10 mouse cellular contexts compared by ENCODE assay signal in genomic region chr4:138866413-138866812, GRCm38 (mm10). TPM values are rescaled to one million over a fixed set of nuclear protein-coding genes. Genes with fewer than 3 reads are reported as not detected.
DNase-seq lines count a peak whose midpoint lies in the region; ATAC-seq and TF ChIP-seq lines count a peak whose summit lies in the region.
"Had no signal": no experiment of that assay in that cellular context is flagged by ENCODE, and none has a peak within 500 bp of the region (broad histone marks: within the 10 kb centered on the region; RNA-seq: fewer than 3 reads in every experiment).

No protein-coding gene starts in this region.

- no peak overlapping the region for H3K4me3 ChIP-seq in kidney, embryonic 15.5 days (replicated peaks)
- no peak overlapping the region for H3K4me3 ChIP-seq in hindbrain, postnatal 0 days (ENCODE audit: low read length)
- no peak overlapping the region for H3K4me3 ChIP-seq in limb, embryonic 10.5 days
- H3K4me3 ChIP-seq in testis, adult 2 months (ENCODE audit: control insufficient read depth, low read depth, low read length): no peak overlapping the region
- H3K4me3 ChIP-seq: erythroblast, embryonic 14.5 days; neural tube, embryonic 12.5 days had no signal

- no peak overlapping the region for H3K4me2 ChIP-seq in kidney, embryonic 15.5 days
- H3K4me2 ChIP-seq in hindbrain, postnatal 0 days (ENCODE audit: low read depth, low read length): no peak overlapping the region
- H3K4me2 ChIP-seq: neural tube, embryonic 12.5 days had no signal

- ATAC-seq in kidney, embryonic 15.5 days (replicated peaks; ENCODE audit: low FRiP score): no peak
- 0 out of 2 replicates have a peak, but pooled peaks have one; percentile 27 for ATAC-seq in hindbrain, postnatal 0 days

- TF ChIP-seq CTCF in hindbrain, postnatal 0 days (IDR thresholded peaks at IDR 0.05; ENCODE audit: low read depth): peak; percentile 94
- TF ChIP-seq CTCF in testis, adult 2 months (IDR thresholded peaks at IDR 0.05; ENCODE audit: control insufficient read depth, insufficient read depth, insufficient replicate concordance, low read depth, low read length): peak; percentile 72; the same call in 1 of the 2 replicates

- peak; percentile 76 for DNase-seq in kidney, adult 18-20 months
- DNase-seq in adrenal gland, adult 18-20 months (ENCODE audit: low spot score in 2 of 2): peak; percentile 72 to 79
- DNase-seq in embryo, embryonic 10.5 days (ENCODE audit: low spot score): peak; percentile 91
- peak; percentile 81 for DNase-seq in hindbrain, postnatal 0 days (ENCODE audit: low spot score)
- DNase-seq in limb, embryonic 10.5 days (ENCODE audit: low spot score): peak; percentile 80
- peak; percentile 44 to 72 for DNase-seq in natural killer cell, adult 2 months (ENCODE audit: low spot score in 2 of 2)

- no peak for TF ChIP-seq POLR2A in testis, adult 2 months (IDR thresholded peaks at IDR 0.05; ENCODE audit: control insufficient read depth, low read depth, low read length)

- 0 out of 2 replicates have a peak, but pooled peaks cover 3% of the 10 kb centered on the region for H3K4me1 ChIP-seq in kidney, embryonic 15.5 days
- H3K4me1 ChIP-seq in hindbrain, postnatal 0 days (ENCODE audit: insufficient read depth, low read length): no peaks in the 10 kb centered on the region
- H3K4me1 ChIP-seq in limb, embryonic 10.5 days: peaks cover 6% of the 10 kb centered on the region
- H3K4me1 ChIP-seq in testis, adult 2 months (ENCODE audit: control insufficient read depth, insufficient read depth, low read length): peaks cover 3% of the 10 kb centered on the region
- H3K4me1 ChIP-seq: neural tube, embryonic 12.5 days had no signal

- H3K9ac ChIP-seq in kidney, embryonic 15.5 days: no peak overlapping the region
- H3K9ac ChIP-seq in hindbrain, postnatal 0 days (replicated peaks; ENCODE audit: low read length): no peak overlapping the region
- H3K9ac ChIP-seq: neural tube, embryonic 12.5 days had no signal

- H3K27ac ChIP-seq in kidney, embryonic 15.5 days: no peak overlapping the region
- H3K27ac ChIP-seq in hindbrain, postnatal 0 days: no peak overlapping the region
- H3K27ac ChIP-seq in limb, embryonic 10.5 days: no peak overlapping the region
- no peak overlapping the region for H3K27ac ChIP-seq in testis, adult 2 months (ENCODE audit: control insufficient read depth, insufficient read depth, low read depth, low read length)
- H3K27ac ChIP-seq: neural tube, embryonic 12.5 days had no signal

- no peaks in the 10 kb centered on the region for H3K9me3 ChIP-seq in kidney, embryonic 15.5 days (replicated peaks)
- H3K9me3 ChIP-seq in hindbrain, postnatal 0 days (ENCODE audit: low read length): no peaks in the 10 kb centered on the region
- H3K9me3 ChIP-seq in limb, embryonic 10.5 days (replicated peaks): no peaks in the 10 kb centered on the region
- H3K9me3 ChIP-seq: neural tube, embryonic 12.5 days had no signal

- 11% methylated on average over 7 of the region's 7 CpGs for WGBS in kidney, embryonic 15.5 days
- WGBS in hindbrain, postnatal 0 days: 15% methylated on average over 7 of the region's 7 CpGs
- 12% methylated on average over 7 of the region's 7 CpGs for WGBS in limb, embryonic 10.5 days

- H3K36me3 ChIP-seq in kidney, embryonic 15.5 days: no peaks in the 10 kb centered on the region
- no peaks in the 10 kb centered on the region for H3K36me3 ChIP-seq in hindbrain, postnatal 0 days (ENCODE audit: insufficient read depth, low read length)
- H3K36me3 ChIP-seq in limb, embryonic 10.5 days: no peaks in the 10 kb centered on the region
- H3K36me3 ChIP-seq in testis, adult 2 months (ENCODE audit: control insufficient read depth, insufficient read depth, low read length): no peaks in the 10 kb centered on the region
- H3K36me3 ChIP-seq: neural tube, embryonic 12.5 days had no signal

- H3K27me3 ChIP-seq in kidney, embryonic 15.5 days: 0 out of 2 replicates have a peak, but pooled peaks cover 6% of the 10 kb centered on the region
- H3K27me3 ChIP-seq in hindbrain, postnatal 0 days (ENCODE audit: insufficient read depth, low read length): no peaks in the 10 kb centered on the region
- 0 out of 2 replicates have a peak, but pooled peaks cover 2% of the 10 kb centered on the region for H3K27me3 ChIP-seq in limb, embryonic 10.5 days (ENCODE audit: low read depth, poor library complexity, severe bottlenecking)
- no peaks in the 10 kb centered on the region for H3K27me3 ChIP-seq in testis, adult 2 months (ENCODE audit: control insufficient read depth, insufficient read depth, low read length)
- H3K27me3 ChIP-seq: neural tube, embryonic 12.5 days had no signal

RNA-seq across cellular contexts. Expression of gene Pla2g5, which starts 3.1 kb away (rescaled TPM):
- polyA plus RNA-seq in kidney, embryonic 15.5 days (2015; fragmentation: Nextera tagmentation; extraction: Ambion mirVana): 0.38 and 0.55 TPM in 2 replicates
- 10 to 100 TPM; 10.7 to 22.4 TPM for total RNA-seq in adrenal gland, adult 18-20 months (2021)
- total RNA-seq in hindbrain, postnatal 0 days (2014; rRNA removed): 0.94 TPM in 1 of 2 replicates, not detected in the other
- polyA plus RNA-seq in hindbrain, postnatal 0 days (2015; fragmentation: Nextera tagmentation; extraction: Ambion mirVana): 1.1 and 1.9 TPM in 2 replicates
- 0.15 and 0.30 TPM in 2 replicates for polyA plus RNA-seq in limb, embryonic 10.5 days (2016; fragmentation: Nextera tagmentation; extraction: Ambion mirVana)
- 10.3 and 14.3 TPM in 2 replicates for polyA plus RNA-seq in testis, adult 2 months (2012; rRNA removed)
- polyA plus RNA-seq: erythroblast, embryonic 14.5 days; neural tube, embryonic 12.5 days had no signal

RNA-seq across cellular contexts. Expression of gene Gm13030, which starts 7.4 kb away (rescaled TPM):
- not detected in 2 replicates for polyA plus RNA-seq in kidney, embryonic 15.5 days (2015; fragmentation: Nextera tagmentation; extraction: Ambion mirVana)
- not detected for total RNA-seq in adrenal gland, adult 18-20 months (2021)
- total RNA-seq in hindbrain, postnatal 0 days (2014; rRNA removed): not detected in 2 replicates
- not detected in 2 replicates for polyA plus RNA-seq in hindbrain, postnatal 0 days (2015; fragmentation: Nextera tagmentation; extraction: Ambion mirVana)
- polyA plus RNA-seq in limb, embryonic 10.5 days (2016; fragmentation: Nextera tagmentation; extraction: Ambion mirVana): not detected in 2 replicates
- not detected in 2 replicates for polyA plus RNA-seq in testis, adult 2 months (2012; rRNA removed)
- polyA plus RNA-seq: erythroblast, embryonic 14.5 days; neural tube, embryonic 12.5 days had no signal

RNA-seq across cellular contexts. Expression of gene Pla2g2e, which starts 11.3 kb away (rescaled TPM):
- 0.30 and 0.48 TPM in 2 replicates for polyA plus RNA-seq in kidney, embryonic 15.5 days (2015; fragmentation: Nextera tagmentation; extraction: Ambion mirVana)
- total RNA-seq in adrenal gland, adult 18-20 months (2021): 1 to 10 TPM; 1.6 to 3.1 TPM
- total RNA-seq in hindbrain, postnatal 0 days (2014; rRNA removed): not detected in 2 replicates
- not detected in 2 replicates for polyA plus RNA-seq in hindbrain, postnatal 0 days (2015; fragmentation: Nextera tagmentation; extraction: Ambion mirVana)
- 0.20 TPM in 1 of 2 replicates, not detected in the other for polyA plus RNA-seq in limb, embryonic 10.5 days (2016; fragmentation: Nextera tagmentation; extraction: Ambion mirVana)
- 0.19 TPM in 1 of 2 replicates, not detected in the other for polyA plus RNA-seq in testis, adult 2 months (2012; rRNA removed)
- polyA plus RNA-seq: erythroblast, embryonic 14.5 days; neural tube, embryonic 12.5 days had no signal

RNA-seq across cellular contexts. Expression of gene Otud3, which starts 47.3 kb away (rescaled TPM):
- 2.5 and 3.5 TPM in 2 replicates for polyA plus RNA-seq in kidney, embryonic 15.5 days (2015; fragmentation: Nextera tagmentation; extraction: Ambion mirVana)
- total RNA-seq in adrenal gland, adult 18-20 months (2021): 10 to 100 TPM; 12.3 to 13.1 TPM
- total RNA-seq in hindbrain, postnatal 0 days (2014; rRNA removed): 4.6 and 6.8 TPM in 2 replicates
- 3.8 and 3.9 TPM in 2 replicates for polyA plus RNA-seq in hindbrain, postnatal 0 days (2015; fragmentation: Nextera tagmentation; extraction: Ambion mirVana)
- 3.8 and 4.5 TPM in 2 replicates for polyA plus RNA-seq in limb, embryonic 10.5 days (2016; fragmentation: Nextera tagmentation; extraction: Ambion mirVana)
- 74.6 and 80.0 TPM in 2 replicates for polyA plus RNA-seq in testis, adult 2 months (2012; rRNA removed)
